10 mouse cellular contexts compared by ENCODE assay signal in the genomic region with DNA sequence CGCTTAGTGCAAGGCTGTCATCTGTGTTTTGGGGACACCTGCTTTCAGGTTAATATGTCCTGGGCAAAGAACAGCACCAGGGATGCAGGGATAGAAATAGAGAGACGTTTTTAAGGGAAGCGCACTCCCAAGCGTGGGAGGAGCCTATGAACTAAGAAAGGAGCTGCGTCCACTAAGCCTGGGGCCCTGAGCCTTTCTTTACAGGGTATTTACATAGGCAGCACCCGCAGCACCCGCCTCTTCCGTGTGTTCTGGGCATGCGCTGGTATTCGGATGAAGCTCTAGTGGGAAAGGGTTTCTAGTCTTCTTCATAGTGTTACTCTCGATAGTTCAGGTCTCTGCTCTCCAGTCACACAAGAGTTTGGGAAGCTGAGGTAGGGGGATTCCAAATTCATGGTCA.
DNase-seq lines count a peak whose midpoint lies in the region; ATAC-seq and TF ChIP-seq lines count a peak whose summit lies in the region.
"Had no signal": no experiment of that assay in that cellular context is flagged by ENCODE, and none has a peak within 500 bp of the region (broad histone marks: within the 10 kb centered on the region; RNA-seq: fewer than 3 reads in every experiment).

No protein-coding gene starts in this region.

- no peaks in the 10 kb centered on the region for H3K9me3 ChIP-seq in forebrain, embryonic 11.5 days (ENCODE audit: control insufficient read depth, low read length)
- H3K9me3 ChIP-seq in forebrain, postnatal 0 days (ENCODE audit: low read length) = no peaks in the 10 kb centered on the region
- no peaks in the 10 kb centered on the region for H3K9me3 ChIP-seq in lung, embryonic 16.5 days (ENCODE audit: control insufficient read depth, low read length)
- H3K9me3 ChIP-seq in intestine, embryonic 16.5 days (ENCODE audit: control insufficient read depth, low read length) = no peaks in the 10 kb centered on the region
- H3K9me3 ChIP-seq in stomach, postnatal 0 days (ENCODE audit: control insufficient read depth, low read length) = no peaks in the 10 kb centered on the region
- H3K9me3 ChIP-seq in liver, embryonic 11.5 days (ENCODE audit: control insufficient read depth, low read length) = no peaks in the 10 kb centered on the region

- H3K27me3 ChIP-seq in forebrain, embryonic 11.5 days (ENCODE audit: control insufficient read depth, insufficient read depth, low read length) = no peaks in the 10 kb centered on the region
- no peaks in the 10 kb centered on the region for H3K27me3 ChIP-seq in forebrain, postnatal 0 days (ENCODE audit: insufficient read depth, low read length)
- no peaks in the 10 kb centered on the region for H3K27me3 ChIP-seq in lung, embryonic 16.5 days (ENCODE audit: control insufficient read depth, insufficient read depth, low read depth, low read length)
- no peaks in the 10 kb centered on the region for H3K27me3 ChIP-seq in intestine, embryonic 16.5 days (replicated peaks; ENCODE audit: control insufficient read depth, insufficient read depth, low read length)
- H3K27me3 ChIP-seq in stomach, postnatal 0 days (ENCODE audit: control insufficient read depth, insufficient read depth, low read length) = no peaks in the 10 kb centered on the region
- no peaks in the 10 kb centered on the region for H3K27me3 ChIP-seq in liver, embryonic 11.5 days (replicated peaks; ENCODE audit: control insufficient read depth, insufficient read depth, low read length)

- H3K36me3 ChIP-seq in forebrain, embryonic 11.5 days (ENCODE audit: control insufficient read depth, insufficient read depth, low read length) = no peaks in the 10 kb centered on the region
- no peaks in the 10 kb centered on the region for H3K36me3 ChIP-seq in forebrain, postnatal 0 days (ENCODE audit: insufficient read depth)
- no peaks in the 10 kb centered on the region for H3K36me3 ChIP-seq in lung, embryonic 16.5 days (ENCODE audit: control insufficient read depth, insufficient read depth, low read length)
- H3K36me3 ChIP-seq in intestine, embryonic 16.5 days (ENCODE audit: control insufficient read depth, insufficient read depth, low read length) = no peaks in the 10 kb centered on the region
- no peaks in the 10 kb centered on the region for H3K36me3 ChIP-seq in stomach, postnatal 0 days (ENCODE audit: control insufficient read depth, insufficient read depth, low read length)
- no peaks in the 10 kb centered on the region for H3K36me3 ChIP-seq in liver, embryonic 11.5 days (ENCODE audit: control insufficient read depth, insufficient read depth, low read length)

- peak overlapping the region; percentile 28; the same call in 1 of the 2 replicates for H3K4me2 ChIP-seq in forebrain, embryonic 11.5 days (ENCODE audit: low read depth, low read length, severe bottlenecking)
- H3K4me2 ChIP-seq in forebrain, postnatal 0 days (ENCODE audit: low read depth) = no peak overlapping the region
- H3K4me2 ChIP-seq in lung, embryonic 16.5 days (ENCODE audit: low read depth, low read length) = 0 out of 2 replicates have a peak overlapping the region, but pooled peaks have one; percentile 13
- H3K4me2 ChIP-seq in intestine, embryonic 16.5 days (ENCODE audit: low read depth, low read length) = no peak overlapping the region
- H3K4me2 ChIP-seq in stomach, postnatal 0 days (replicated peaks; ENCODE audit: low read depth) = no peak overlapping the region
- no peak overlapping the region for H3K4me2 ChIP-seq in liver, embryonic 11.5 days

- TF ChIP-seq CTCF in forebrain, postnatal 0 days (IDR thresholded peaks at IDR 0.05; ENCODE audit: low read depth) = no peak
- TF ChIP-seq CTCF in stomach, postnatal 0 days (IDR thresholded peaks at IDR 0.05; ENCODE audit: low read depth) = no peak

- TF ChIP-seq EP300 in stomach, postnatal 0 days (optimal IDR thresholded peaks at IDR 0.05) = no peak

- peak; percentile 74 for ATAC-seq in forebrain, embryonic 11.5 days (replicated peaks; ENCODE audit: low FRiP score)
- ATAC-seq in forebrain, postnatal 0 days = no peak
- 0 out of 2 replicates have a peak, but pooled peaks have one; percentile 25 for ATAC-seq in lung, embryonic 16.5 days (ENCODE audit: low read depth)
- peak; percentile 58; the same call in 1 of the 2 replicates for ATAC-seq in intestine, embryonic 16.5 days
- peak; percentile 78 for ATAC-seq in stomach, postnatal 0 days (ENCODE audit: low FRiP score, low TSS enrichment)
- ATAC-seq in liver, embryonic 11.5 days (replicated peaks; ENCODE audit: low FRiP score) = no peak
- ATAC-seq: liver, postnatal 0 days had no signal

- intact Hi-C loops in left cerebral cortex, postnatal 4 days (cut with DNase I) = no loop called here

- H3K9ac ChIP-seq in forebrain, embryonic 11.5 days (ENCODE audit: low read length) = peak overlapping the region; percentile 20; the same call in 1 of the 2 replicates
- no peak overlapping the region for H3K9ac ChIP-seq in forebrain, postnatal 0 days
- no peak overlapping the region for H3K9ac ChIP-seq in lung, embryonic 16.5 days (ENCODE audit: low read length)
- H3K9ac ChIP-seq in intestine, embryonic 16.5 days (ENCODE audit: low read depth, low read length) = no peak overlapping the region
- no peak overlapping the region for H3K9ac ChIP-seq in stomach, postnatal 0 days (ENCODE audit: low read length)
- no peak overlapping the region for H3K9ac ChIP-seq in liver, embryonic 11.5 days (ENCODE audit: low read depth, low read length)
- H3K9ac ChIP-seq: liver, postnatal 0 days had no signal

- H3K27ac ChIP-seq in forebrain, embryonic 11.5 days (ENCODE audit: low read depth, low read length) = no peak overlapping the region
- no peak overlapping the region for H3K27ac ChIP-seq in forebrain, postnatal 0 days (ENCODE audit: low read depth, low read length)
- no peak overlapping the region for H3K27ac ChIP-seq in lung, embryonic 16.5 days (ENCODE audit: low read length)
- H3K27ac ChIP-seq in intestine, embryonic 16.5 days (ENCODE audit: low read length) = no peak overlapping the region
- no peak overlapping the region for H3K27ac ChIP-seq in stomach, postnatal 0 days (replicated peaks)
- no peak overlapping the region for H3K27ac ChIP-seq in liver, embryonic 11.5 days (ENCODE audit: low read depth, low read length)

- no peak overlapping the region for H3K4me3 ChIP-seq in forebrain, embryonic 11.5 days (ENCODE audit: low read depth, low read length)
- no peak overlapping the region for H3K4me3 ChIP-seq in forebrain, postnatal 0 days (ENCODE audit: low read depth, low read length)
- no peak overlapping the region for H3K4me3 ChIP-seq in lung, embryonic 16.5 days (ENCODE audit: low read length)
- no peak overlapping the region for H3K4me3 ChIP-seq in intestine, embryonic 16.5 days (ENCODE audit: low read length)
- no peak overlapping the region for H3K4me3 ChIP-seq in stomach, postnatal 0 days (ENCODE audit: low read depth, low read length)
- no peak overlapping the region for H3K4me3 ChIP-seq in liver, embryonic 11.5 days (ENCODE audit: low read depth, low read length)

- 21% methylated on average over 11 of the region's 11 CpGs for WGBS in forebrain, embryonic 11.5 days
- WGBS in forebrain, postnatal 0 days = 26% methylated on average over 11 of the region's 11 CpGs
- WGBS in lung, embryonic 16.5 days = 51% methylated on average over 11 of the region's 11 CpGs
- WGBS in intestine, embryonic 16.5 days = 41% methylated on average over 11 of the region's 11 CpGs
- 50% methylated on average over 11 of the region's 11 CpGs for WGBS in stomach, postnatal 0 days
- WGBS in liver, embryonic 11.5 days = 41% methylated on average over 11 of the region's 11 CpGs

- peaks cover 12% of the 10 kb centered on the region for H3K4me1 ChIP-seq in forebrain, embryonic 11.5 days (replicated peaks; ENCODE audit: control insufficient read depth, insufficient read depth, low read length)
- H3K4me1 ChIP-seq in forebrain, postnatal 0 days (ENCODE audit: insufficient read depth) = no peaks in the 10 kb centered on the region; the same call in 1 of the 2 replicates
- H3K4me1 ChIP-seq in lung, embryonic 16.5 days (replicated peaks; ENCODE audit: control insufficient read depth, insufficient read depth, low read length) = peaks cover 17% of the 10 kb centered on the region
- no peaks in the 10 kb centered on the region for H3K4me1 ChIP-seq in intestine, embryonic 16.5 days (ENCODE audit: control insufficient read depth, insufficient read depth, low read length)
- no peaks in the 10 kb centered on the region for H3K4me1 ChIP-seq in stomach, postnatal 0 days (replicated peaks; ENCODE audit: control insufficient read depth, insufficient read depth)
- H3K4me1 ChIP-seq in liver, embryonic 11.5 days (replicated peaks; ENCODE audit: control insufficient read depth, insufficient read depth, low read length) = peaks cover 17% of the 10 kb centered on the region

- DNase-seq in forebrain, embryonic 11.5 days (ENCODE audit: low spot score) = peak; percentile 68
- no peak for DNase-seq in forebrain, postnatal 0 days
- no peak for DNase-seq in lung, postnatal 36 days
- DNase-seq in stomach, postnatal 0 days (ENCODE audit: low spot score) = peak; percentile 57
- DNase-seq in left cerebral cortex, postnatal 4 days = no peak
- DNase-seq in liver, embryonic 11.5 days (ENCODE audit: low spot score) = no peak
- DNase-seq: gastrocnemius, postnatal 36 days; liver, postnatal 0 days had no signal

Comparison
In these comparisons a context has a peak if more than half of its experiments do, and no peak if none do; other contexts are left out.
1. ATAC-seq: peak in forebrain, embryonic 11.5 days (single experiment), lung, embryonic 16.5 days (single experiment), intestine, embryonic 16.5 days (single experiment) and stomach, postnatal 0 days (single experiment); none in forebrain, postnatal 0 days (single experiment) and liver, embryonic 11.5 days (single experiment).
2. DNase-seq: peak in forebrain, embryonic 11.5 days (single experiment) and stomach, postnatal 0 days (single experiment); none in forebrain, postnatal 0 days (single experiment), lung, postnatal 36 days (single experiment), left cerebral cortex, postnatal 4 days (single experiment) and liver, embryonic 11.5 days (single experiment).
3. H3K4me2 ChIP-seq: peak in forebrain, embryonic 11.5 days (single experiment) and lung, embryonic 16.5 days (single experiment); none in forebrain, postnatal 0 days (single experiment), intestine, embryonic 16.5 days (single experiment), stomach, postnatal 0 days (single experiment) and liver, embryonic 11.5 days (single experiment).